Mouse (Mus musculus): ENCODE measurements around the gene Rflnb. TPM values are rescaled to one million over a fixed set of nuclear protein-coding genes. Genes with fewer than 3 reads are reported as not detected.

The Rflnb gene
- polyA plus RNA-seq, 1 experiment from 2014 or later = 64.5 TPM

- WGBS = 71% methylated on average over 4 of the region's 4 CpGs
- Histone ChIP-seq H3K9me3 (no peaks in the 10 kb centered on the region), H3K4me1 (peaks cover 8% of the 10 kb centered on the region), H3K27ac (no peak overlapping the region), H3K36me3 (no peaks in the 10 kb centered on the region), H3K4me3 (no peak overlapping the region), H3K27me3 (no peaks in the 10 kb centered on the region), H3K4me2 (replicated peaks) (no peak overlapping the region), H3K9ac (no peak overlapping the region)
- ATAC-seq (ENCODE audit: insufficient number of reproducible peaks, insufficient read depth, low FRiP score, low TSS enrichment) = no peak
Observed at GRCm38 (mm10) chr11:76033836-76034235, 6.3 kb upstream of the Rflnb start.

- Histone ChIP-seq H3K4me1 (peaks cover 9% of the 10 kb centered on the region), H3K9me3 (no peaks in the 10 kb centered on the region), H3K27me3 (no peaks in the 10 kb centered on the region), H3K9ac (no peak overlapping the region), H3K27ac (no peak overlapping the region), H3K4me3 (no peak overlapping the region), H3K4me2 (replicated peaks) (no peak overlapping the region), H3K36me3 (no peaks in the 10 kb centered on the region)
- 77% methylated on average over 6 of the region's 6 CpGs for WGBS
- ATAC-seq (ENCODE audit: insufficient number of reproducible peaks, insufficient read depth, low FRiP score, low TSS enrichment) = no peak
Observed at GRCm38 (mm10) chr11:76033359-76033758, 5.8 kb upstream of the Rflnb start.

- Histone ChIP-seq H3K4me1 (peaks cover 27% of the 10 kb centered on the region), H3K36me3 (no peaks in the 10 kb centered on the region), H3K9ac (peak overlapping the region; percentile 73), H3K27ac (peak overlapping the region; percentile 87), H3K9me3 (no peaks in the 10 kb centered on the region), H3K4me3 (peak overlapping the region; percentile 85), H3K27me3 (no peaks in the 10 kb centered on the region; the same call in 1 of the 2 replicates), H3K4me2 (replicated peaks) (peak overlapping the region; percentile 83)
- WGBS = 2% methylated on average over 13 of the region's 14 CpGs
- ATAC-seq (ENCODE audit: insufficient number of reproducible peaks, insufficient read depth, low FRiP score, low TSS enrichment) = peak; percentile 41
Observed at GRCm38 (mm10) chr11:76028072-76028465, 487 bp upstream of the Rflnb start.

- H3K36me3 ChIP-seq = peaks cover 5% of the 10 kb centered on the region; the same call in 1 of the 2 replicates
- peaks cover 24% of the 10 kb centered on the region for H3K4me1 ChIP-seq
- H3K27ac ChIP-seq = peak overlapping the region; percentile 87
- no peaks in the 10 kb centered on the region; the same call in 1 of the 2 replicates for H3K27me3 ChIP-seq
- peak overlapping the region; percentile 83 for H3K4me2 ChIP-seq (replicated peaks)
- 3% methylated on average over 13 of the region's 14 CpGs for WGBS
- no peak for ATAC-seq (ENCODE audit: insufficient number of reproducible peaks, insufficient read depth, low FRiP score, low TSS enrichment)
- no peaks in the 10 kb centered on the region for H3K9me3 ChIP-seq
- peak overlapping the region; percentile 85 for H3K4me3 ChIP-seq
- peak overlapping the region; percentile 73 for H3K9ac ChIP-seq
Observed at GRCm38 (mm10) chr11:76026527-76027138, 949 bp downstream of the Rflnb start.

- H3K27ac ChIP-seq = no peak overlapping the region
- H3K4me3 ChIP-seq = no peak overlapping the region
- no peak for ATAC-seq (ENCODE audit: insufficient number of reproducible peaks, insufficient read depth, low FRiP score, low TSS enrichment)
- peaks cover 6% of the 10 kb centered on the region; the same call in 1 of the 2 replicates for H3K36me3 ChIP-seq
- 67% methylated on average over 7 of the region's 7 CpGs for WGBS
- H3K9me3 ChIP-seq = no peaks in the 10 kb centered on the region
- no peaks in the 10 kb centered on the region; the same call in 1 of the 2 replicates for H3K27me3 ChIP-seq
- H3K4me1 ChIP-seq = peaks cover 24% of the 10 kb centered on the region
- H3K9ac ChIP-seq = peak overlapping the region; percentile 1; the same call in 1 of the 2 replicates
- peak overlapping the region; percentile 83 for H3K4me2 ChIP-seq (replicated peaks)
Observed at GRCm38 (mm10) chr11:76025080-76025583, 2.5 kb downstream of the Rflnb start.

- WGBS = 65% methylated on average over 9 of the region's 9 CpGs
Observed at GRCm38 (mm10) chr11:76020916-76021315, 6.7 kb downstream of the Rflnb start.

GRCm38 (mm10) chr11:76019879-76020278 is 7.7 kb downstream of the Rflnb start:
- Histone ChIP-seq H3K27me3 (no peaks in the 10 kb centered on the region), H3K9me3 (no peaks in the 10 kb centered on the region), H3K4me3 (no peak overlapping the region), H3K4me2 (replicated peaks) (no peak overlapping the region), H3K27ac (no peak overlapping the region), H3K9ac (no peak overlapping the region), H3K4me1 (peaks cover under 1% of the 10 kb centered on the region; the same call in 1 of the 2 replicates), H3K36me3 (peaks cover 9% of the 10 kb centered on the region; the same call in 1 of the 2 replicates)
- ATAC-seq (ENCODE audit: insufficient number of reproducible peaks, insufficient read depth, low FRiP score, low TSS enrichment) = no peak
- WGBS = 80% methylated on average over 4 of the region's 4 CpGs

More at GRCm38 (mm10) chr11:76020916-76021315, 6.7 kb downstream of the Rflnb start:
- Histone ChIP-seq H3K4me1 (peaks cover 11% of the 10 kb centered on the region), H3K9ac (no peak overlapping the region), H3K27ac (no peak overlapping the region), H3K9me3 (no peaks in the 10 kb centered on the region), H3K36me3 (peaks cover 9% of the 10 kb centered on the region; the same call in 1 of the 2 replicates), H3K4me2 (replicated peaks) (no peak overlapping the region), H3K27me3 (no peaks in the 10 kb centered on the region), H3K4me3 (no peak overlapping the region)
- no peak for ATAC-seq (ENCODE audit: insufficient number of reproducible peaks, insufficient read depth, low FRiP score, low TSS enrichment)

GRCm38 (mm10) chr11:76015814-76016213 is 11.8 kb downstream of the Rflnb start:
- no peak overlapping the region for H3K4me3 ChIP-seq
- H3K27me3 ChIP-seq = no peaks in the 10 kb centered on the region
- ATAC-seq (ENCODE audit: insufficient number of reproducible peaks, insufficient read depth, low FRiP score, low TSS enrichment) = no peak
- WGBS = 68% methylated on average over 4 of the region's 4 CpGs
- no peak overlapping the region for H3K9ac ChIP-seq
- H3K27ac ChIP-seq = no peak overlapping the region
- no peaks in the 10 kb centered on the region for H3K9me3 ChIP-seq
- H3K36me3 ChIP-seq = 0 out of 2 replicates have a peak, but pooled peaks cover 3% of the 10 kb centered on the region
- H3K4me1 ChIP-seq = no peaks in the 10 kb centered on the region
- H3K4me2 ChIP-seq (replicated peaks) = no peak overlapping the region

GRCm38 (mm10) chr11:76015251-76015650 is 12.3 kb downstream of the Rflnb start:
- no peaks in the 10 kb centered on the region for H3K4me1 ChIP-seq
- H3K4me3 ChIP-seq = no peak overlapping the region
- no peak for ATAC-seq (ENCODE audit: insufficient number of reproducible peaks, insufficient read depth, low FRiP score, low TSS enrichment)
- no peak overlapping the region for H3K27ac ChIP-seq
- 0 out of 2 replicates have a peak, but pooled peaks cover 3% of the 10 kb centered on the region for H3K36me3 ChIP-seq
- no peaks in the 10 kb centered on the region for H3K9me3 ChIP-seq
- H3K9ac ChIP-seq = no peak overlapping the region
- WGBS = 89% methylated on average over 6 of the region's 6 CpGs
- H3K4me2 ChIP-seq (replicated peaks) = no peak overlapping the region
- H3K27me3 ChIP-seq = no peaks in the 10 kb centered on the region

GRCm38 (mm10) chr11:76010838-76011624 is 16.6 kb downstream of the Rflnb start:
- no peaks in the 10 kb centered on the region for H3K9me3 ChIP-seq
- no peaks in the 10 kb centered on the region for H3K36me3 ChIP-seq
- WGBS = 85% methylated on average over 9 of the region's 9 CpGs
- ATAC-seq (ENCODE audit: insufficient number of reproducible peaks, insufficient read depth, low FRiP score, low TSS enrichment) = no peak
- H3K9ac ChIP-seq = no peak overlapping the region
- no peaks in the 10 kb centered on the region for H3K4me1 ChIP-seq
- no peaks in the 10 kb centered on the region for H3K27me3 ChIP-seq
- no peak overlapping the region for H3K27ac ChIP-seq
- H3K4me3 ChIP-seq = no peak overlapping the region
- no peak overlapping the region for H3K4me2 ChIP-seq (replicated peaks)

- no peaks in the 10 kb centered on the region for H3K27me3 ChIP-seq
- no peaks in the 10 kb centered on the region for H3K9me3 ChIP-seq
- H3K4me2 ChIP-seq (replicated peaks) = no peak overlapping the region
- no peaks in the 10 kb centered on the region for H3K4me1 ChIP-seq
- no peak overlapping the region for H3K9ac ChIP-seq
- H3K4me3 ChIP-seq = no peak overlapping the region
- H3K27ac ChIP-seq = no peak overlapping the region
- no peaks in the 10 kb centered on the region for H3K36me3 ChIP-seq
- no peak for ATAC-seq (ENCODE audit: insufficient number of reproducible peaks, insufficient read depth, low FRiP score, low TSS enrichment)
- WGBS = 80% methylated on average over 6 of the region's 6 CpGs
Observed at GRCm38 (mm10) chr11:76009101-76009500, 18.5 kb downstream of the Rflnb start.

All from embryonic facial prominence, embryonic 12.5 days (tissue).